Mouse (Mus musculus) layer of hippocampus, adult 11-12 months (tissue): ENCODE data around the gene Dennd1a.

Experiments used
- DNase-seq: peaks from one replicate; pipeline ENCODE4 v3.0.0; 2022; ENCODE audit warnings: low spot score

Dennd1a gene

DNA sequence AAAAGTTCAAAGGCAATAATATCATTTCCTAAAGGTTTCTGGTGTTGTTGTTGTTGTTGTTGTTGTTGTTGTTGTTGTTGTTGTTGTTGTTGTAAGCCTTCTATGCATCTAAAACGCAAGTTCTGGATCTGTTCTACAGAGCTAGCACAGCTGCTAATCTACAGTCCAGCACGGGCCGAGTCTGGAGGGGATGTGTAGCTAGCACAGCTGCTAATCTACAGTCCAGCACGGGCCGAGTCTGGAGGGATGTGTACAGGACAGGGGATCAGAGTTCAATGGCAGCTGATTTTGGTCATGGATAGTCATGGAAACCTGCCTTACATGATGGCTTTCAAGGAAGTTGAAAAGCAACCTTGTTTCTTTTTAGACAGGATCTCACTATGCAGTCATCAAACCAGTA is 57.3 kb downstream of the Dennd1a start:
- DNase-seq = no peak

DNA sequence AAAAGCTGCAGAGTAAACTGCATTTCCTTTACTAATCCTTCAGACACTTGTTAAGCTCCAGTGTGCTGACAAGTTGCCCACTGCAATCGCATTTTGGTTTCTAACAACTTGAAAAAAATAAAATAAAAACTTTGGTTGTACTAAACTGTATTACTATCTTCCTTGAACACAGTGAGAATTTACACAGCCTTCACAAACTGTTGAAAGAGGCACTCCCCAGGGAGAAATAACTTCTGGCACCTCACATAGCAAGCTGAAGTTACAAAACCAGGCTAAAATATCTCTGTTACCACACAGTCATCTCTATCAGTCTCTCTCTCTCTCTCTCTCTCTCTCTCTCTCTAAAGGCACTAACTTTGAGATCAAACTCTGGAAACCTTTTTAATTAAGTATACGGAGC is 63.4 kb downstream of the Dennd1a start:
- no peak for DNase-seq

DNA sequence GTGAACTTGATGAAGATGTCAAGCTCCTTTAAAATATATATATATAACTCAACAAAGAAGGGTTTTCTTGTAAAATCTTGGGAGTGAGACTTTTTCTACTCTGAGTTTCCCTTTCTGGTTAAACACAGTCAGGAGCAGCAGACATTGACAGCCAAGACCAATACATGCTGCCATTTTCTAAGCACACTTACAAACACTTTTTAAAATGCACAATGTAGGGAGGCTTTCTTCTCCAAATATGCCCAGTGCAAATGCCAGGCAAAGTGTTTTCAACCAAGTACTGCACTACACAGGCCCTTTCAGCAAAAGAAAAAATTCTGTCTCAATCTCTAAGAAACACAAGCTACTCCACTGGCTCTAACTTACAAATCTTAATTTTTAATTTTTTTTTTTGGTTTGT is 65.7 kb downstream of the Dennd1a start:
- no peak for DNase-seq

DNA sequence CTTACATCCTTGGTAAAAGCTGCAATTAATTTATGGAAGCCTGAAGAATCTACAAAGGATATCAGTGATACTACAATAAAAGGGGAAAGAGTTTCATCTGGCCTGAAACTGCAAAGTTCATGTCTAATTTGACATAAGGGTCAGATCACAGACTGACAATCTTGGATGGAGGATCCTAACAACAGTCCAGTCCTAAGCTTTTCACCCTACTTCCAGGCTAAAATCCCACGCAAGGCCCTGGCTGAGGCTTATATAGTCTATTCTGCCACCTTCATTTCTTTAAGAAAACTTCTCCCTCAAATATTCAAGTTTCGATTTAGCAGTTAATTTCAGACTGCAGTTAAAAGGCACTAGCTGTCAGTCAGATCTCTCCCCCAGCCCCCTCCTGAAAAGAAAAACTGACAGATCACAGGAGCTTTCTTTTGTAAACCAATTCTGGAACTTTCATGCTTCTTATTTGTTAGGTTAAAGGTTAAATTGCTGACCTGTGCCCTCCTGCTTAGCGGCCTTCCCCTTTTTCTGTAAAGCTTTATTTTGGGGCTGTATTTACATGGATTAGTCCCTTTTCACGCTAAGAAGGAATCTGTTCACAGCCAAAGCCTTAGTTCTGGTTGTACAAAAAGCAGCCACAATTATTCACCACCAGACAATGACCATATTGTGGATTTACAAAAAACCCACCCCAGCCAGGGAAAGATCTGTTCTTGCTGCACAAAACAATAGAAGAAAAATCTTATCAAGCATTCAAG is 66.3 kb downstream of the Dennd1a start:
- DNase-seq = no peak

DNA sequence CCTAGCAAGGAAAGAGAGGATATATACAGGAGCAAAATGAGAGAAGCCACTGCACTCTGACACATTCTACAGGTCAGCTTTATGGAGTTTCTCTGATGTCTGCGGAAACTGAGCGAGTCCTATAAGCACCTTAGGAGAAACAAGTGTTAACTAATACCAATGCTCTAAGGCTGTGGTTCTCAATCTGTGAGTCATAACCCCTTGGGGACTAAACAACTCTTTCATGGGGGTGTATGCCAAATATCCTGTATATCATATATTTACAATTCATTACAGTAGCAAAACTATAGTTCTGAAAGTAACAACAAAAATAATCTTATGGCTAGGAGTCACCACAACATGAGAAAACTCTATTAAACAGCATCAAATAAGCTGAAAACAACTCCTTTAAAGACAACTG is 67.5 kb downstream of the Dennd1a start:
- DNase-seq = no peak

DNA sequence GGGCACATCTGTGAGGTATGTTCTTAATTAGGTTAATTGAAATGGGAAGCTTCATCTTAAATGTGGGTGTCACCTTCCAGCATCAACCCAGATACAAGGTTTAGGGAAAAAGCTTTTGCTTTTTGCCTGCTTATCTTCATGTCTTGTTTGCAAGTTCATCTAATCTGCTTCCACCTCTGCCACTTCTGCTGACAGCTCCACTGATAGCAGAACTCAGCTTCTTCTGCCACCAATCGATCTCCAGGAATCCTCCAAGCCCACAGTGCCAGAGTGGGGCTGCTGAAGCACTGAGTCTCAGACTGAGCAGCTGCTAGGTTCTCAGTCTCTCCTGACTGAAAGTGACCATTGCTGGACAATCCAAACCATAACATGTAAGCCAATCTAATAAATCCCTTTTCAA is 74.1 kb downstream of the Dennd1a start:
- DNase-seq = no peak

DNA sequence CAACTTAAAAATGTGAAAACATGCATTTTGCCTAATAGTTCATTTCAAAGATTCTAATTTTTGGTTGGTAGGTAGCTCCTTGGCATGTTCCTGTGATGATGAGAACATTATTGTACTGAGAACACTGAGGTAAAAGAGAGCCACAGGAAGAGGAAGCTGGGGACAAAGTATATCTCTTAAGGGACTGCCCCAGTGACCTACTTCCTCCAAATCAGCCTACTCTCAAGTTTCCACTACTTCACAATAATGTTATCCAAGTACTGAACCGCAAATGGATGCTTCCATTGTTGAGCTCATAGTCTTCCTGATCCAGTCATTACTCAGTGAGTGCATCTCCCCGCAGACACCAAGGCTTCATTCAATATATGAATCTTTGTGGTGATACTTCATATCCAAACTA is 75.8 kb downstream of the Dennd1a start:
- DNase-seq = no peak

DNA sequence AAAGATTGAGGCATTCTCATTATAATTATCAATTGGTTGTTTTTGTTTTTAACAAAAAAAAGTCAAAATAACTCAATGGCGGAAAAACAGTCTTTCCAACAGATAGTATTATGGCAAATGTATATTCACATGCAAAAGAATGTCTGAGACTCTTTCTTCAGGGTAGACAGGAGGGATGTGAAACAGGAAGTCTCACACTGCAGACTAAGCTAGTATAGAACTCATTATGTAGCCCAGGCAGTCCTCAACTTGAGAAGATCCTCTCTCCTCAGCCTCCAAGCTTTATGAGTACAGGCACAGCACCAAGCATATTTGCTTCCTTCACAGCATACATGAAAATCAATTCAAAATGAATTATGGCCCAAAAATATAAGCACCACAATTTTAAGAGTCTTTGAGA is 79.4 kb downstream of the Dennd1a start:
- no peak for DNase-seq

DNA sequence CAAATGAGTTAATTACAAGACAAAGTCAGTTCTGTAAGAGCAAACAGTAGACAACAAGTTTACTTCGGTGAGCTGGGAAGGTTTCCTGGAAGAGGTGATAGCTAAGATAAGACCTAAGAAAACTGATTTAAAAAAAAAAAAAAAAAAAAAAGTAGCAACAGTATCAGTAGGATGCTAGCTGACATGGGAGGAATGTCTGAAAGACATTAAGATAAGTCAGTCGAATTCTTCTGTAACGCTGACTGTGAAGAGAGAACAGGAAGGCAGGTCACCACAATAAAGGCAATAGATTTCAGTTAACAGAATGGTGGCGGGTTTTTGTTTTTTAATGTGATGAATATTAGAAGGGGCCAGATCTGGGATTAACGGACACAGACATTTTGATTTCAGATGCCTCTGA is 81.9 kb downstream of the Dennd1a start:
- no peak for DNase-seq

DNA sequence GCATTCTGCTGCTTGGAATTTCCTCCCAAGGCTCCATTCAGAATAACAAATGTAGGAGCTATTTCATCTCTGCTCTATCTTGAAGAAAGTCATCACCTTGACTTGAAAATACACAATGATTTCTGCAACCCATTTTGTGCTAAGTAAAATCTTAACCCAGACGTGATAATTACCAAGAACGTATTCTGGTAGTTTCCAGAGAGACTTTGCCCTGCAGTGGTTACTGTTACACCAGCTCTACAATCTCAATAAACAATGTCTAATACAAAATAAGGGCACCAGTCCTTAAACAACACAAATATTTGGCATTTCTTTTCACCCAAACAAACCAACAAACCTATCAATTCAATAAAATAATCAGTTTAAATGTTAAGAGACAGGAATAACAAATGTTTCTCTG is 82.5 kb downstream of the Dennd1a start:
- no peak for DNase-seq

DNA sequence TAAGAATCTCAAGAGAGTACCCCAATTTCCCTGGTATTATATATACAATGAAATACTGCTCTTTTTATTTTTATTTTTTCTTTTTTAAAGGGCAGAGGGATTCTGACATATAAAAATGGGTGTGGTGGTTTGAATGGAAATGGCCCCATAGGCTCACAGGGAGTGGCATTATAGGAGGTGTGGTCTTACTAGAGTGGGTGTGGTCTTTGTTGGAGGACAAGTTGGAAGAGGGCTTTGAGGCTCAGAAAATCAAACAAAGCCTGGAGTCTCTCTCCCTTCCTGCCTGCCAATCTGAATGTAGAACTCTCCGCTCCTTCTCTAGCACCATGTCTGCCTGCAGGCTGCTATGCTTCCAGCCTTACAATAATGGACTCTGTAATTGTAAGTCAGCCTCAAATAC is 89.1 kb downstream of the Dennd1a start:
- no peak for DNase-seq

DNA sequence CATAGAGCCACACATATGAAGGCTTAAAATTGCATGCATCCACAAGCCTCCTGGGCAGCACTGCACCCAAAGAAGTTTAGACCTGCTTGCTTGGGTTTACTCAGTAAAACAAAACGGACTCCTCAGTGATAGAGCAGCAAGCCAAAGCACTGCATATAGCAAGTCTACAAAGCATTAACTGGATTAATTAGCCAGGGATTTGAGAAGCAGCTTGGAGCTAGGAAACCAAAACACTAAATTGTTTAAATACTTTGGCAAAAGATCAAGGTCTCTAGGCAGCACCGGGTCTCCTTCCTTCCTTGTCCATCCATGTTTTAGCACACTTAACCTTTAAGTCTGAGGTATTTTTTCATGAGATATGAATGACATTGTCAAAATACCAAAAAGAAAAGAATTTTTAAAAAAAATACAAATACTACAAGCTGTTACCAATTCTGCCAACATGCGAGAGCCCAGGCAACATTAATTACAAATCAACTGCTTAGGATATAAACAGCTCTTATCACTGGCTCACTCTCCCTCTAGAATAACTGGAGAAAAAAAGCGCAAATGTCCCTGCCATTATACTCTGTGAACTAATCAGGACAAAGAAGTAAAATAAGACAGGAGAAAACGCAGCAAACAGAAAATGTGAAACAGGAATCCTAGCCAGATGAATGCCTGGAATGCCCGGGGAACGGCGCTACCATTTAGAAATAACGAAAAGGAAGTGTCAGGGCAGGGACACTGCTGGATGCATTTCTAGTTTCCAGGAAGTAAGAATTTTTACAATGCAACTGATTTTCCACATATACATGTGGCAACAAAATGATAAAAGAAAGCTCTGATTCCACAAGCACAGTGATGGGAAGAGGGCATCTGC is 90.8 kb downstream of the Dennd1a start:
- DNase-seq = no peak

DNA sequence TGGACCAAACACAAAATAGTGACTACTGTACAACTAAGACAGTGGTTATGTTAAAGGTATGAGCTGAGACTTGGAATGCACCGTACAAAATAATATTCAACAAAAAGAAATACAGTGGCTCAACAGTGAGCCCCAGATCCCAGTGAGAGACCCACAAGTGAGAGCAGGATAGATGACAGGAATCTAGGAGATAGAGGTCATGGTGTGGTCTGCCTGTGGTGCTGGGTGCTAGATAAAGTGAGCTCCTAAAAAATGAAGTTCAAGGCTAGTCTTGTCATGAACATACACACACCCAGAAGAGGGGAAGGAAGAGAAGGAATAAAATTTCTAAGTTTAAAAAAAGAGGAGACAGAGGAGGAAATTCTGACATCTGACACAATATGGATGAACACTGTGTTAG is 95.2 kb downstream of the Dennd1a start:
- DNase-seq = no peak

DNA sequence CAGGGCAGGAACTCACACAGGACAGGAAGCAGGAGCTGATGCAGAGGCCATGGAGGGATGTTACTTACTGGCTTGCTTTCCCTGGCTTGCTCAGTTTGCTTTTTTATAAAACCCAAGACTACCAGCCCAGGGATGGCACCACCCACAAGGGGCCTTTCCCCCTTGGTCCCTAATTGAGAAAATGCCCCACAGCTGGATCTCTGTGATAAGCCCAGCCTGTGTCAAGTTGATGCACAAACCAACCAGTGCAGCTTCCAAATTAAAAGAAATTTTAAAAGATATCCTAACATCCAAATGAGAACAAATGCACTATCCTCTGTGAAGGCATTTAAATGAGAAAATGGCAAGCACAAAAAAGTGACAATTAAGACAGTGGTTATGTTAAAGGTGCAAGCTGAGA is 95.6 kb downstream of the Dennd1a start:
- no peak for DNase-seq

DNA sequence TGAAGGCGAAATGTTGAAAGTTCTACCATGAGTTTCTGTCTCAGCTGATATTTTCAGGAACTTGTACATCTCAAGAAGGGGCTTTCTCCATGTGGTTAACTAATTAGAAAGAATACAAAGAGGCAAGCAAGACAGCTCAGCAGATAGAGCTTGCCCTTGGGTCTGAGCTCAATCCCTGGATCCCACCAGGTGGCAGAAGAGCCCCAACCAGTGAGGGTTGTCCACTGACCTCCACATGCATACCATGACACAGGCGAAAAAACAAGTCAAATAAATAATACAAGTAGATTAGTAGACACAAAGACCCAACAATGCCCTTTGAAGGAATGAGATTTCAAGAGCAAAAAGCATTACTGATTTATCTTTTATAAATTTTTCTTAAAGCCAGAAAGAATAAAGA is 100.8 kb downstream of the Dennd1a start:
- DNase-seq = no peak

DNA sequence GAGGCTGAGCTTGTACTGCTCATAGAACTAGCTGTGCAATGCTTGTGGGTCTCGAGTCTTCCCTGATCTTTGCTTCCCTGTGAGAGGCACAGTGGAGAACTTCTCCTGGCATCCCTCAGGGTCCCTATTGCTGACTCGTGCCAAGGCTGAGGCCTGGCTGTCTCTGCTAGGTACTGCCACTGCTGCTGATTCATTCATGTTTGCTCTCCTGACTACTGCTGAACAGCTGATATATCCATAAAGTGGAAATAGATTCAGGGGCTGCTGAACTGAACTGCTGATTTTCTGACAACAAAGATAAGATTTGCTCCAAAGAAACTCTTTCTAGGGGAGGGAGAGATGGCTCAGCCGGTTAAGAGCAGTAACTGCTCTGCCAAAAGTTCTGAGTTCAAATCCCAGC is 102.2 kb downstream of the Dennd1a start:
- no peak for DNase-seq

DNA sequence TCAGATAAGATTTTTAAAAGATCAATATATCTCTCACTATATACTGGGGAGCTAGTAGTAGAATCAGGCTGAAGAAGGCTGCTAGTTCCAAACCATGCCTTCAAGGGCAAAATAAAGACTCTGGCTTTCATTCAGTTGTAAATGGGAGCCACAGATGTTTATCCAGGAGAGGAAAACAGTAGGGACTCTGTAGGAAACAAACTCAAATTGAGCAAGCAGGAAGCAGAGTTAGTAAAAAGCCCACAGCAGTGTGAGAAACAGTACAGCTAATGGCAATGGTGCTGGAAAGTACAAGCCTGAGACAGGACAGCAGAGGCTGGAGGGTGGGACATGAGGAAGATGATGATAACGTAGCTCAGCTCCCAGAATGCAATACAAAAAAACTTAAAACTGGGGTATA is 103.3 kb downstream of the Dennd1a start:
- DNase-seq = no peak

DNA sequence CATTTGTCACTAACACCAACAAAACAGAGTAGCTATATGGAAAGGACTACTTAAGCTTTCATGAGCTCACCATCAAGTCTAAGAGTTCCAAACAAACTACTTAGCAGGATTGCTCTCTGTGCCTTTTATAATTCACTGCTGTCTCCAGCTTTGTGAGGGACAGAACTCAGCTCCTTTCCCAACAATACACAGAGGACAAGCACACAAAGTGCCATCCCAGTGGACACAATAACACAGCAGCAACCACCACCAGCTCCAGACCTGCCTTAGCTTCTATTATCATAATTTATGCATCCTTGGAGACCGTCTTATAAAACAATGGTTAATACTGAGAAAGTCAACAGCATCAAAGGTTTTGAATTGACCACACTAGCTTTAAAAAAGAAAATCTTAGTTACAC is 104.9 kb downstream of the Dennd1a start:
- no peak for DNase-seq

DNA sequence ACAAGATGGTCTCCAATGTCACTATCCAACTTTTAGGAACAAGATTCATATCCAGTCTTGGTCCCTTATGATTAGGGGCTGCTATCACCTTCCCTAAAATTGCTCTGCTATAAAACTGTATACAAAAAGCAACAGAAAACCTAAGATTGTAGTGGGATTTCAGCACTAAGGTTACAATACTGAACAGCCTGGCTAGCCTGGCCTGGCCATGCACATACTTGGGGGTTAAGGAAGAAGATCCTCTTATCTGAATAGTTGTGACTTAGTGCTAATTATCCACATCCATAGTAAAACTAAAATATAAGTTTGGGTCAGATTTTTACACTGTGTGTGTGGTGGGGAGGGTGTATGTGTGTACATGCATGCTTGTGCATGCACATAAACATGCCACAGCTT is 109.6 kb downstream of the Dennd1a start:
- DNase-seq = no peak

DNA sequence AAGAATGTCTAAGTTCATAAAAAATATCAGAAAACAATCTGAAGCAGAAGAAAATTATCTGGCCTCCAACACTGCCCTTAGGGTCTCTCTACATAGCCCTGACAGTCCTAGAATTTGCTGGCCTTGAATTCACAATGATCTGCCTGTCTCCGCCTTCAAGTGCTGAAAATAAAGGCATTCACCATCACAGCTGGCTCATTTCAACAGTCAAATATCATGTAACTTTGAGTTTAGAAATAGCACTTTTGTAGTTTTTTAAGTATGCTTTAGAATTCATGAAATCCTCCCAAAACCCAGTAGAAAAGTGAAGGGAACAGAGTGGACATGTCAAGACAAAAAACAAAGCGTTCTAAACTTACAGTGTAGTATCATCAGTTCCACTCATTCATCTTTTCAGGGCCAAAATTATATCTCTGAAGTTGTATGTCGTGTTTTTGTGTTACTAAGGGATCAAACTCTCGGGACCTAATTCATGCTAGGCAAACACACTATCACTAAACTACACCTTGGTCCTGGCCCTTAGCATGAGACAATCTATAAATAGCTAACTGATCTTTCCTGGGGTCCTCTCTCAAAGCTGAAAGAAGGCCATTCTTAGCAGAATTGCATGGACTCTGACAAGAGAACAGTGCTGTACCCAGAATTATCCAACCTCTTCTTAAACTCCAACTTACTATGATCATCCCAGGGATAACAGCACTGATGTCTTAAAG is 110.2 kb downstream of the Dennd1a start:
- no peak for DNase-seq

DNA sequence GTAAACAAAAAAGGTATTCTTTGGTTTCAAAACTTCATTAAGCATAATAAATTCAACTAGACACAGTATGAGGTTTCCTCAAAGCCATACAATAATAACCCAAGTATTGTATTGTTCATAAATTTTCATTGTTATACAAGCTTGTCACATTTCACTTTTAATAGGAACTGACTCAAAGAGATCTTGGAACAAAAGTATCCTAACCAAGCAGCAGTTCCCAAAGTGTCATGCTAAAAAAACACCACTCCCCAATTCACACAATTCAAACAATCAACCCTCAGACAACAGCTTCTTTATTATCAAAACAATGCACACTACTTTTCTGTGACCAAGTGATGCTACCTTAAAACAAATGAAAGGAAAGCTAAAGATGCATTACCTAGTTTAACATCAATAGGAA is 111.9 kb downstream of the Dennd1a start:
- no peak for DNase-seq

DNA sequence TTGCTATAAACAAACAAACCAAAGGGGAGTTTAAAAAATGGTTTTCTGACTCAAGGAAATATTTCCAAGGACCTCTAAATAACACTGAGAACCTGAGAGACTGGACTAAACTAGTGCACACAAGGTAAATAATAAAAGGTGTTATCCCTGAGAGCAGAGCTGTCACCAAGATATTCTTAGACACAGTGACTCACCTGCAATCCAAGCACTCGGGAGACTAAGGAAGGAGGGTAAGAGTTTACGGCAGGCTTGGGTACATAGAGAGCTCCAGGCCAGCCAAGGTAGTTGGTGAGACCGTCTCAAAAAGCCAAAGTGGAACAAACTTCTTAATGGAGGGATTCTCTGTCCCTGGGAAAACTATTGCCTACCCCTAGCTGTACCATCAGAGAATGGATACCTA is 118.6 kb downstream of the Dennd1a start:
- DNase-seq = no peak

DNA sequence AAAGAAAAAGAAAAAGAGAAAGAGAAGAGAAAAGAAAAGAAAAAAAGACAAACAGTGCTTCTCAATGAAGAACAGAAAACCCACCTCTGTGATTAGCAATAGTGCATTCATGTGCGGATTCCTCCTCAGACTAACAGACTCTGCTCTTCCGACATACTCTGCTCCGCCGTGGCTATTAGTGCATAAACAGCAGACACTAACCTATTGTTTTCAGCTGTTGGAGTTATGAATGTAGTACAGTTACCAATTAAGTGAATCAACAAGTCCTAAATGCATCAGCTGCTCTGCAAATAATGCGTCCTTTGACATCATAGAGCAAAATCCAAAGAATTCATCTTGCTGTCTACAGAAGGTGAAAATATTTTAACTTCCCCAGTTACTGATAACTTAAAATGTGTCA is 121.2 kb downstream of the Dennd1a start:
- DNase-seq = no peak
